Mouse (Mus musculus) gastrocnemius, postnatal 36 days (tissue): ENCODE data around the gene Best1. TPM values are rescaled to one million over a fixed set of nuclear protein-coding genes. Genes with fewer than 3 reads are reported as not detected.

Experiments used
- DNase-seq, 2 experiments: peaks; one replicate each; pipeline ENCODE4 v3.0.0; 2022
- intact Hi-C: fragments of 180-260 bp; cut with DNase I; formaldehyde crosslinking; loops from one replicate; pipeline ENCODE4 v1.15.1; 2025
- long read RNA-seq, 2 experiments: library from polyadenylated mRNA; stranded (forward); transcript quantifications; one replicate each; pipeline ENCODE4 v2.0.0; 2021
- total RNA-seq, 2 experiments: library from RNA; stranded (reverse); gene quantifications; 2 replicates each; pipeline ENCODE4 v1.2.3; 2021

Best1 gene
- under 1 TPM in 1 of 2 experiments, not detected in 1; 0.15 TPM for total RNA-seq
- long read RNA-seq, experiment 1 = 0 reads
- long read RNA-seq, experiment 2 = 0 reads

DNA sequence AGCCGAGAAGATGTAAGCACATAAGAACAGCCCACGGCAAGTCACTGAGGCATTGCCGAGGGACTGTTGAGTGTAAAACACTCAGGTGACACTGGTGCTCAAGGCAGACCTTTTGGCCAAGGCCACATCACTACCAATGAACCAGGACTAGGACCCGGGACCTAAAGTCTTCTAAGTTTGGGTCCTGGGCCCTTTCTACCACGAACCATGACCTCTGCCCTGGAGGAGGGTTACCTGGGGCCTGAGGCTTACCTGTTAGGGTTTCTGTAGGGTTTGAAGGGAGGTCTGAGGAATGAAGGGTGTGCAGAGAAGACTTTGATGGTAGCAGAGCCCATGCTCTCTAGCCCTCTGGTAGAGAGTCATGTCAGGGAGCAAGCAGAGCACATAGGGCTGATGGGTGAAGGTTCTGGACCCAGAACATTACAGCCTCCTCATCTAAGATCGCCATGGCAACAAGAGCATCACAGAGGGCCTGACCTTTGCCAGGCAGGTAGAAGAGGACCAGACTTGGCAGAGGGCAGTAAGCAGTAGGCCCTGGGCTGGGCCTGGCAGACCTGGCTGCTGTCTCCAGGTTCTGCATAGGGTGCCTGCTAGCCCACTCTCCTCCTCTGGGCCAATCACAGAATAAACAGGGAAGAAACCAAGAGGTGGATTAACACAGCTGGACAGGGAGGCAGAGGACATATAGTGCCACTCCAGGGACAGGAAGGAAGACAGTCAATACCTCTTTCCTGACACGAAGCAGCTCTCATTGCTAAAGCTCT is at the start of gene Best1, which contains the start of gene Rab3il1:
Best1 (minus strand) TSS at position 428 of the 764 bp plus-strand sequence.
Rab3il1 (plus strand) TSS at position 464 of the 764 bp plus-strand sequence.
- no peak for DNase-seq
- intact Hi-C loops = loop anchor here (2.0 kb wide), 1 partner anchor 197 kb away; no protein-coding TSS in a partner anchor

DNA sequence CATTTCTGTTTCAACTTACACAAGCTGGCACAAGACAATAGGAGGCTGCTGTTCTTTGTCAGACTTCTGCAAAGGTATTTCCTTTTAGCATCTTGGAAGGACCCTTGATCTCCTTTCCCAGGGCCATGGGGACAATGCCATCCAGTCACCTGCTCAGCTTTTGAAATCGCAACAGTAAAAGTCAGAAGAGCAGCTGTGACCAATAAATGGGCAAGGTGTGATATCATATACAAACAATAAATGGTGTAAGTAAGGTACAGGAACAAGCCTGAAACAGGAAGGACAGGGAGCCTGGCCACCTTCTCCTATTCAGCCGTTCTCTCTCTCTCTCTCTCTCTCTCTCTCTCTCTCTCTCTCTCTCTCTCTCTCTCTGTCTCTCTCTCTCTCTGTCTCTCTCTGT is 49.0 kb upstream of the Best1 start:
- DNase-seq = no peak
- intact Hi-C loops = no loop called here

DNA sequence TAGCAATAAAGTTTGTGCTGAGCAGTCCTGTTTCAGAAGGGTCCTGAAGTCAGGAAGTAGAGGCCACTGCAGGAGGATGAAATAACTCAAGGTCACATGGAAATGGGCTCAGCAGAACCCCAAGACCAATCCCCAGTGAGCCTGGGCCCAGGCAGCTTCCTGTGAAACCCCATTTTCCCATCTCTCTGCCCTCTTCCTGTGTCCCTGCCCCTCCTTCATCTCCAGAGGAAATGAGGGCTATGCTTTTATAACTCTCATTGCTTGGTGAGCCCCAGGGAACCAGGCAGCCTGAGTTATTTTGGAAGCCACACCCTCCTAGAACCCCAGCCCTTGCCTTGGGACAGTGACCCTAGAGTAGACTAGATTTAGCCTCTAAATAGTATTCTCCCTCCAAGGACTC is 48.1 kb upstream of the Best1 start:
- no peak for DNase-seq
- intact Hi-C loops = no loop called here

DNA sequence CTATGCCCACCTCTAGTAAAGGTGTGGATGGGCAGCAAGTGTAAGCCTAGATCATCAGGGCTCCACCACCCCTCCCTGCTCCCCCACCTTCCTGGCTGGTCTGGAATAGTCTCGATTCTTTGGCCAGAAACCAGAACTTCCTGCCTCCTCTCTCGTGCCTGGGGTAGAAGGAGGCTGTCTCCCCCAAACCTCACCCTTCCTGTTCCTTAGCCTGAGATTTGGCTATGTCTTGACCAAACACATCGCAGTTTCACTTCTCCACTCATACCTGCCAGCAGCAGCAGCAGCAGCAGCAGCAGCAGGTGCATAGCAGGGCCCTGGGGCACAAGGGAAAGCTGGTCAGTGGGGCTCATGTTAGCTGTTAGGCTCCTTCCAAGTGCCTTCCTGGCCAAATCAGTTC is 45.5 kb upstream of the Best1 start:
- intact Hi-C loops = no loop called here
- no peak for DNase-seq

DNA sequence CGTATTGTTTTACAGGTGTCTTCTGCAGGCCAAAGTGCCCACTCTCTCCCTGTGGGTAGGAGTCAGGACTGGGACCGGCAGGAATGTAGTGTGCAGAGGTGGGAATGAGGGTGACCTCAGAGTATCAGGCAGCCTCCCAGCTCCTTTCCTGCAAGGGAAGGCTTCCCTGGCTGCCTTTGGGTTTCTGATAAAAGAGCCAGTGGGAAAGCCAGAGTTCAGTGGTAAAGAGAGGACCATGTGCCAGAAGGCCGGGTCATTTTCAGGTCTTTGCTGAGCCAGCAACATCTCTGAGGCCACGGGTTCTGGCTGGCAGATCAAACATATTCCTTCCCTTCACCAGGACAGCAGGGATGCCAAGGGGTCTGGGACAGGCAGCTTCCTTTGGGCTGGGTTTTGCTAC is 44.9 kb upstream of the Best1 start:
- intact Hi-C loops = no loop called here
- DNase-seq = no peak

DNA sequence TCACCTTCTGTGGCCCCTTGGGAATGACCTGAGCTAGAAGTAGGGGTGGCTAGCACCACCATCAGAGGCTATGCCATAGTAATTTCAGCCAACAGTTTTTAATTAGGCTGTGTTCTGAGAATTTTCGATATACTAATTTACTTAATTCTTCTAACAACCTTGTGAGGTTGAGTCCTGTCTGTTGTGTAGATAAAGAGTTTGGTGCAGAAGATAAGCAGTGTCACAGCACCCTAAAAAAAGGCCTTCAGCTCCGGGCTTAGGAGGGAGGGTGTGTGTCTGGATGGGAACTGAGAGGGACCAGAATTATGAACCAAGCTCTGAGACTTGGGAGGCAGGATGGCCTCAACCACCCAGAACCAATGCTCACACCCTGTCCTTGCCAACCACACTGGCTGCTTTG is 44.3 kb upstream of the Best1 start:
- intact Hi-C loops = no loop called here
- no peak for DNase-seq

DNA sequence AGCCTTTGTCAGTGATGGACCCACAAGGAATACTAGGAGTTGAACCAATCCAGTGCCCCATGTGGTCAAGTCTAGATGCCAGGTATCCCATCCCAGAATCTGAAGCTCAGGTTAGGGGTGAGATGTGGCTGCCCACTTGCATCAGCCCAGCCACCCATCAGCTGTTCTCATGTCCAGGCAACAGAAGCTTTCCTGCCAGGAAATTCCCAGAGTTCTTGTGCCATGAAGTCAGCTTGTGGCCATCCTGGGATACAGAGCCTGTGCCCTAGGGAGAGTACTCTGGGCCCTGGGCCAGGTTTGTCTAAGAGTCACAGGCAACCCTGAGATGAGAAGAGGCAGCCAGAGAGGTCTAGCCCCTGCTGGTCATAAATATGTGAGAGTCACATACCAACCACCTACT is 42.2 kb upstream of the Best1 start:
- intact Hi-C loops = loop anchor here (5.0 kb wide), 1 partner anchor 59 kb away; the partner anchor contains the start of gene Fads2

DNA sequence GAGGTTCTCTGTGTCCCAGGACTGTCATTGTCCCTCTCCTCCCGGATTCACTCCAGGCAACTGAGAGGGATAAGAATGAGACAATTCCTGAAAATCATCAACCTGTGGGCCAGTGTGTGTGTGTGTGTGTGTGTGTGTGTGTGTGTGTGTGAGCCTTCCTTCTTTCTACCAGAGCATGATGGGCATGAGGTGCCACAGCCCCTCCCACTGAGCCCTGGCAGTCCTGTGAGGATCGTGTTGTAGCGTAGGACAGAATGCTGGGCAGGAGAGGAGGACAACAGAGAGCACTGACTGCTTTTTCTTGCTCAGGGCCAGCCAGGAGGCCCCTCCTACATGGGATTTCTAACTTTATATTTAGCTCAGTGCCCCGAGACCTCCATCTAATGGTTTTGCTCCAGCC is 41.4 kb upstream of the Best1 start:
- intact Hi-C loops = loop anchor here (5.0 kb wide), 1 partner anchor 59 kb away; the partner anchor contains the start of gene Fads2
- no peak for DNase-seq

More for the DNA sequence above, 42.2 kb upstream of the Best1 start:
- no peak for DNase-seq

DNA sequence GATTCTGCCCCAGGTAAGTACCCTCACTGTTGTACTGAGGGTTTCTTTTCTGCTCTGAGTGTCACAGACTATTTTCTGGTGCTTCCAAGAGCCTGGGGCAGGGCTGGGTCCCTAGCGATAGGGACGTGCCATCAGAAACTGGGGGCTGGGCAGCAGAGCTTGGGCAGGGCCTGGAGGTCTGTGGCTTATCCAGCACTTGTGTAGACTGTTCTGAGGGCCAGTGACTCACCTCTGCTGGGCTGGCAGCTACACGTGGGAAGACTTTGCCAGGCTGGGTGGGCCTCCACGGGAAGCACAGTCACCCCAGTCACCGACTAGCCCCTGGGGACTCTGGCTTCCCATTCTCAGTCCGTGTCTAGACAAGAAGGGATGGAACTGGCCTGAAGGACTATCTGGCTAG is 40.8 kb upstream of the Best1 start:
- intact Hi-C loops = loop anchor here (5.0 kb wide), 1 partner anchor 60 kb away; the partner anchor contains the start of gene Fads2
- DNase-seq = no peak

DNA sequence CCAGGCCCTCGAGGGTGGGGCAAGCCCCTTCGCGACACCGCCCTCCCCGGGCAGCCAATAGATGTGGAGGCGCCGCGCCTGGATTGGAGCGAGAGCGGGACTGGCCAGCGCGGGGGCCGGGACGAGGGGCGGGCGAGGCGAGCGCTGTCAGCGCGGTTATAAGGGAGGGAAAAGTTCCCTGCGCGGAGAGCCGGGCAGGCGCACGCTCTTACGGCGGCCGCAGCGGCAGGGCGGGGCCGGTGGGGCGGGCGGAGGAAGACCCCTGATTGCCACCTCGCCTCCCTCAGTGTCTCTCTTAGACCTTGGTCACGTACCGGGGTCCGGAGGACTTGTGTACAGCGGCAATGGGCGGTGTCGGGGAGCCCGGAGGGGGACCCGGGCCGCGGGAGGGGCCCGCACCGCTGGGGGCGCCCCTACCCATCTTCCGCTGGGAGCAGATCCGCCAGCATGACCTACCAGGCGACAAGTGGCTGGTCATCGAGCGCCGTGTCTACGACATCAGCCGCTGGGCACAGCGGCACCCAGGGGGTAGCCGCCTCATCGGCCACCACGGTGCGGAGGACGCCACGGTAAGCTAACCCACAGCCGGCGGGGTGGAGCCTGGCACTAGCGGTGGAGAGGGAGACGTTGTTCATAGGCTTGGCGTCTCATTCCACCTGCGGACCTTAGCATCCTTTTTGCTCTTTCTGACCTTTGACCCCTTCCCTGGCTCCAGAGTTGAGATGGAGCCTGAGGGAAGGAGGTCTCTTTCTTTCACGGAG is 40.1 kb upstream of the Best1 start, which contains the start of gene Fads3:
Fads3 (plus strand) TSS at position 182 of the 761 bp plus-strand sequence.
- DNase-seq = peak; percentile 72 to 83
- intact Hi-C loops = loop anchor here (5.0 kb wide), 1 partner anchor 61 kb away; the partner anchor contains the start of gene Fads2

DNA sequence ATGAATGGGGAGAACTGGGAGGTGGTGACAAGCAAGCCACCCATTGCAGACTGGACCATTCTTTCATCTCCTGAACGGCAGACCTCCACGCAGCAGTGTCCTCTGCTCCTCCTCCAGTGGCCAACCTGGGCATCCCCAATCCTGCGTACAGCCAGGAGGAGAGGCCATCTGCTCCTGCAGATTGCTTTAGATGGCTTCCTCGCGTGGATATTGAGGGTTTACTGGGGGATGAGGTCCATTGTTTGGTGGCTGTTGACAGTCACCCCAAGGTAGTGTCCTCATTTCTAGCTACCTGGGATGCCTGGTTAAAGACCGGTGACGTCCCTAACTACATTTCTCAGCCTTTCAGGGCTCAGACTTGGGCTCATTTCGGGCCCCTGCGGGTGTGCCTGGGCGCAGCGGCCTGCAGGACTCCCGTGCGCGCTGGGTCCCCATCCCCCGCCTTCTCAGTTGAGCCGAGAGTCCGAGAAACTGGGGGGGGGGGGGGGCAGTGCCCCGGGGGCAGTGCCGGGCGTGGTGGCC is 39.5 kb upstream of the Best1 start:
- DNase-seq = no peak

DNA sequence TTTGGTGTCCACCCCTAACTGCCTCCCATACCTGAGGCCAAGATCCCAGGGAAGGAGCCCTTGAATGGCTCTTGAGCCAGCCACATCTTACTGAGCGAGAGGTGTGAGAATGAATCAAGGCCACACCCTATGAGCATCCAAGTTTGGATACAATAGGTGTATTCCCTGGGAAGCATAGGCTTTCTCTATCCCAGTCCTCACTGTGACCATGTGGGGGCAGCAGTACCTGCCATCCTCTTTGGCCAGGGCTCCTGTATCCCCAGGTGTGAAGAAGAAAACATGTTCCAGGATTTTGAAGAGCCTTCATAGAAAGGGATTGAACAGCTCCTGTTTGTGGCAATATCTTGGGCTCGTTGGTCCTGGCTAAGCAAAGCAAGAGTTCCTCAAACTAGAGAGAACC is 38.2 kb upstream of the Best1 start:
- intact Hi-C loops = loop anchor here (5.0 kb wide), 2 partner anchors 63 to 158 kb away; partner anchors contain the start of gene Fads2
- no peak for DNase-seq

More for the DNA sequence above, 39.5 kb upstream of the Best1 start:
- intact Hi-C loops = loop anchor here (5.0 kb wide), 1 partner anchor 61 kb away; the partner anchor contains the start of gene Fads2

DNA sequence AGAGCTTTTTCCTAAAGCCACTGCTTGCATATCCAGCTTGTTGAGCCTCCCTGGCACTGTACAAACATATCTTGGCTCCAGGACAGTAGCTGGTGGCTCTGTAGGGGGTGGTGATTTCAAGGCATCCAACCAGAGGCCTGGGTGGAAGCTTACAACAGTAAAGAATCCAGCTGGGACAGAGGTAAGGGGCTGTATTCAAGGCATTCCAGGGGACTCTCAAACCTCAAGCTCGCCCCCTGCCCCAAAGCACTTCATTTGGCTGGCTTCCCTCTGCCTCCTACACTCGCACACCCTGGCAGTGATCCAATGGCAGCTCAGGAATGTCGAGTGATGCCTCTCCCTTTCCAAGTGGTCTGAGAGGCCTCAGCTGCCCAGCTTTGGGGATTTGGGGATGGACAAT is 37.5 kb upstream of the Best1 start:
- no peak for DNase-seq
- intact Hi-C loops = loop anchor here (5.0 kb wide), 1 partner anchor 158 kb away; no protein-coding TSS in a partner anchor

DNA sequence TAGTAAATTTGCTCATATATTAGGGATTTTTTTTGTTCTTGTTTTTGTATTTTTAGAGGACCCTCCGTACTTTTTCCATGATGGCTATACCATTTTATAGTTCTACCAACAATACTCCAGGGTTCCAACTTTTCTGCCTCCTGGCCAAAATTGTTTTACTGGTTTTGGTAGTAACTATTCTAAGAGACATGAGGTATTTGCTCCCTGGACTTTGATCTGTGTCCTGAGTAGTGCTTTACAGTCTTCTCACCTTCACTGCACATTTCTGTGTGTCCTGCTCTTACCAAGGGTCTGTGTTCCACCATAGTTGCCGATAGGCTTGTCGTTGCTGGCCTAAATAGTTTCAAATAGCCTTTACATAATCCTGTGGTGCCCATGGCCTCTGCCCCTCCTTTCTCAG is 36.9 kb upstream of the Best1 start:
- intact Hi-C loops = loop anchor here (5.0 kb wide), 1 partner anchor 159 kb away; no protein-coding TSS in a partner anchor
- no peak for DNase-seq

DNA sequence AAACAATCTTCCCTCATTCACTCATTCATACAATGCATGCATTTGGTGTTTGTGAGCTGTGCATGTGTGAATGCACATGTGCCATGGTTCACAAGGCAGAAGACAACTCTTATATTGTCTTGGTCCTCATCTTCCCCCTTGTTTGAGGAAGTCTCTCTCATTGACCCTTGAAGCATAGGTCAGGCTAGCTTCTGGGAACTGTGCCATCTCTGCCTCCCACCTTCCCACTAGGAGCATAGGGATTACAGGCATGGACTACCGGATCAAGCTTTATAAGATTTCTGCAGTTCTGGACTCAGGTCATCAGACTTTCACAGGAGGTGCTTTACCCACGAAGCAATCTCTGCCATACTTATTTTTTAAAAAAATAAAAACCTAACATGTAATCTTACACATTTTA is 36.1 kb upstream of the Best1 start:
- no peak for DNase-seq
- intact Hi-C loops = loop anchor here (5.0 kb wide), 1 partner anchor 160 kb away; no protein-coding TSS in a partner anchor

DNA sequence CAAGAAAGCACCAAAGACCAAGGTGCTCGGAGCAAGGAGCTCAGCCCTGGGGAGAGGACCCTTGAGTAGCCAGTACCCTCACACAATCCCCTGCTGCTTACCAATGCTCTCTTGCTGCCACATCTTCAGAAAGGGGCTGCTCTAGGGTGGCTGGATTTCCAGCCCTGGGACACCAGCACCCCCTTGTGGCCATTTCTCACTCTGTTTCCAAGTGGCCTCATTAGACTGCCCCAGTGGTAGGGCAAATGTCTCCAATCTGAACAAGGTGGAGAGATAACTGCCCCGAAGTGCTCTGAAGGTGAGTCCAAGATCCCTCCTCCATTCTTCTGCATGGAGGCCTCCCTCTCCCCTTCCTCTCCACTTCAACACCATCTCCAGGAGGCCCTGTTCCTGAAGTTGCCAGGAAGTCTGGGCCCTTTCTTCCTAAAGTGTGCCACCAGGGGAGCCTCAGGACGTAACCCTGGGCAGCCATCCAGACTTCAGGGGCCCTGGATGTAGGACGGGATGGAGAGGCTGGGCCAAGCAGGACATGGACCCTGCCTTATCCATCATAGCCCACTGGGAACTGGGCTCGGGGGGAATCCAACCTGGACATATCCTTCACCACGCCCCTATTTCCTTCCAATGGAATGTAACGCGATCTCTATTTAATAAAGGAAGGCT is 33.5 kb upstream of the Best1 start:
- DNase-seq = peak; percentile 71 to 79
- intact Hi-C loops = loop anchor here (1.0 to 5.0 kb wide), 2 partner anchors 35 to 162 kb away; no protein-coding TSS in a partner anchor

DNA sequence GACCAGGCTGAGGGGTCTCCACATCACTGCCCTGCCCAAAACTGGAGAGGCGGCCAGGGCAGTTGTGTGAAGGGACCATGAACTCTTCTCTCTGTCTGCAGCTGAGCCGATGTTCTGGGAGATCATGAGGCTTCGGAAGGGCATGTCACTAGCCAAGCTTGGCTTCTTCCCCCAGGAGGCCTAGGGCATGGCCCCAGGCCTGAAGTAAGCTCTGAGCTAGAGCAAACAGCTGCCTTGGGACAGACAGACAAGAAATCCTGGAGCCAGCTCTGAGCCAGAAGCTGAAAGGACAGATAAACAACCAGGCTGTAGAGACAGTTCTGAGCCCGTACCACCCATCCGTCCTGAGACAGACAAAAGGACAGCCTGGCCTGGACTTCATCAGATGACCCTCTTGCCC is 32.9 kb upstream of the Best1 start:
- no peak for DNase-seq
- intact Hi-C loops = loop anchor here (1.0 kb wide), 1 partner anchor 34 kb away; no protein-coding TSS in a partner anchor

DNA sequence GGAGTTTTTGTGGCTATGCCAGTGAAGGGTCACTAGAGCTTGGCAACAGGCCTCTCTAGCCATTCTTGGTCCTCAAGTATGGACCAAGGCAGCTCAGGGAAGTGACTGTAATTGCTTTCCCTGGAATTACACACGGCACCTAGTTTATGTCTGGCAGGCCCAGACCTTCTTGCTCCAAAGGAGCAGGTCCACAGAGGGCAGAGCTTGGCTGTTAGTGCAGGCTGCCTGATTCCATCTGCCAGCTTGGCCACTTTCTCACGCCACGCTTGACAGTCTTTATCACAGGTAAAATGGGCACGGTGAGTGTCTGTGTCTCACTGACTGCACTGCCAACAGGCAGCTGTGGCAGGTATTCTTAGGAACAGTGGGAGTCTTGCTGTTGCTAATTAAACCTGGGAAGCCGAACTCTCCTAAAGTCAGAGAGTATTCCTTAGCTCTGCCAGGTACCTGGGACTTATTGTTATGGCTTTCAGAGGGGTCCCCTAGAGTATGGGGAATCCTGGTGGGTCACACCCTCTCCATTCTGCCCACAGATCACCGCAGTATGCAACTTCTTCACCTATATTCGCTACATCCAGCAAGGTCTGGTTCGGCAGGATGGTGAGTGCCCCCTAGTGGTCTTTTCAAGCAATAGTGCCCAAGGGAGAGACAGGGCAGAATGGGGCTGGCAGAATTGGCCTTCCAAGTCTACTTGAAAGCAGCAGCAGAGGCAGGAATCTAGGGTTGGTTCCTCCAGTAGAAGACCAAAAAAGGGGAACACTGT is 32.0 kb upstream of the Best1 start:
- peak in 1 of 2 experiments; percentile 46 for DNase-seq
- intact Hi-C loops = loop anchor here (2.0 kb wide), 1 partner anchor 119 kb away; no protein-coding TSS in a partner anchor

DNA sequence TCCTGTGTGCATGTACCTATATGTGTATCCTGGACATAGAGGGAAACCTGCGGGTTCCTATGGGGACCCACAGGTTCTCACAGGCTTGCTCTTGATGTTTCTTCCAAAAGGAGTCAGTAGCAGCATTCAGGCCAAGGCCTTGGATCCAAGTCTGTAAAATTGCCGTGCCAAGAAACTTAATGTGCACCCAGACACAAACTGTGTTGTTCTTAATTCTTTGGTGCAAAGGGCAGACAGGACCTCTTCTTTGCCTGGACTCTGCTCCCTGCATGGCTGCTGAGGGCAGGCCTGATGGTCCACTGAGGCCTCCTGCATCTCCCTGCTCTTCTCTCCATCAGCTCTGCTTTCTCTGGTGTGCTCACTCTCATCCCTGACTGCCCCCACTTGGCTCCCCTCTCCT is 28.3 kb upstream of the Best1 start:
- intact Hi-C loops = no loop called here
- peak in 1 of 2 experiments; percentile 8 for DNase-seq
